Mouse (Mus musculus) heart, embryonic 15.5 days (tissue): ENCODE measurements around the gene 2010111I01Rik. TPM values are rescaled to one million over a fixed set of nuclear protein-coding genes. Genes with fewer than 3 reads are reported as not detected.

Source experiments
- ATAC-seq: fragments of 200-750 bp; cut with Nextera tagmentation; replicated peaks from 2 replicates; pipeline ENCODE4 v1.8.0; 2017; ENCODE audit warnings: low read depth, moderate TSS enrichment; ENCODE audit not compliant: insufficient number of reproducible peaks, insufficient read depth, low FRiP score
- H3K27ac ChIP-seq: fragments of 300-500 bp; sonication (generic); 2 replicates; pipeline ENCODE4 v1.5.1; 2015; ENCODE audit warnings: mild to moderate bottlenecking, inconsistent platforms
- H3K27me3 ChIP-seq: fragments of 300-500 bp; sonication (generic); 2 replicates; pipeline ENCODE4 v1.6.1; 2015; ENCODE audit warnings: inconsistent platforms
- H3K36me3 ChIP-seq: fragments of 300-500 bp; sonication (generic); 2 replicates; pipeline ENCODE4 v1.6.1; 2015; ENCODE audit warnings: mild to moderate bottlenecking, inconsistent platforms
- H3K4me1 ChIP-seq: fragments of 300-500 bp; sonication (generic); replicated peaks from 2 replicates; pipeline ENCODE4 v1.6.1; 2015; ENCODE audit warnings: inconsistent platforms
- H3K4me2 ChIP-seq: fragments of 300-500 bp; sonication (generic); 2 replicates; pipeline ENCODE4 v1.6.1; 2015; ENCODE audit warnings: inconsistent platforms, mild to moderate bottlenecking, moderate library complexity
- H3K4me3 ChIP-seq: fragments of 300-500 bp; sonication (generic); 2 replicates; pipeline ENCODE4 v1.5.1; 2015; ENCODE audit warnings: mild to moderate bottlenecking, inconsistent platforms
- H3K9ac ChIP-seq: fragments of 300-500 bp; sonication (generic); 2 replicates; pipeline ENCODE4 v1.6.1; 2015; ENCODE audit warnings: mild to moderate bottlenecking, inconsistent platforms
- H3K9me3 ChIP-seq: fragments of 300-500 bp; sonication (generic); replicated peaks from 2 replicates; pipeline ENCODE4 v1.6.1; 2016; ENCODE audit warnings: inconsistent platforms
- WGBS: fragments of 180-500 bp; shearing (Covaris S2); methylation state at CpG from one replicate; pipeline ENCODE4 v1.1.7; 2015; ENCODE audit warnings: mixed read lengths; 5-methylcytosine and 5-hydroxymethylcytosine counted together
- polyA plus RNA-seq: library from polyadenylated mRNA; unstranded; fragments of >200 nt; fragmentation: Nextera tagmentation; extraction: Ambion mirVana; gene quantifications from 2 replicates; pipeline ENCODE4 v1.2.1, GENCODE M21; 2015

The 2010111I01Rik gene
- polyA plus RNA-seq, 1 experiment from 2014 or later = 59.9 TPM

DNA sequence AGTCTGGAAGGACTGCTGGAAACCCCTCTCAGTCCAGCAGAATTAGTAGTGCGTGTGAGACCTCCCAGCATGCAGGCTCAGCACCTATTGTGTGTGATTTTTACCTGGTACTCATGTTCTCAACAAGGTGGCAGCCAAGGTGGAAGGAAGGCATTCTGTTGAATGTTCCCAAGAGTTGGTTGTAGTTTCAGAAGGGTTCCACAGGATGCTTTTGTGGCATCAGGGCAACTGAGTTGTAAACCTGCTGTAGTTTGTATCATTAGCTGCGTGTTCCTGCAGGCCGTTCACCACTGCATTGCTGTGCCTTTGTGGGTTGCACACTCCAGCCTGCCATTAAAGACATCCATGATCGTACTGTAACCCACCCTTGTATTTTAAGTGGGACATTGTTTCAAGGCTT is 294.0 kb downstream of the 2010111I01Rik start:
- Histone ChIP-seq H3K27me3 (no peaks in the 10 kb centered on the region), H3K36me3 (peaks cover 14% of the 10 kb centered on the region), H3K9ac (no peak overlapping the region), H3K27ac (peak overlapping the region; percentile 61), H3K4me2 (no peak overlapping the region), H3K9me3 (no peaks in the 10 kb centered on the region), H3K4me3 (no peak overlapping the region), H3K4me1 (peaks cover 76% of the 10 kb centered on the region)
- no peak for ATAC-seq
- 82% methylated on average over 4 of the region's 4 CpGs for WGBS

DNA sequence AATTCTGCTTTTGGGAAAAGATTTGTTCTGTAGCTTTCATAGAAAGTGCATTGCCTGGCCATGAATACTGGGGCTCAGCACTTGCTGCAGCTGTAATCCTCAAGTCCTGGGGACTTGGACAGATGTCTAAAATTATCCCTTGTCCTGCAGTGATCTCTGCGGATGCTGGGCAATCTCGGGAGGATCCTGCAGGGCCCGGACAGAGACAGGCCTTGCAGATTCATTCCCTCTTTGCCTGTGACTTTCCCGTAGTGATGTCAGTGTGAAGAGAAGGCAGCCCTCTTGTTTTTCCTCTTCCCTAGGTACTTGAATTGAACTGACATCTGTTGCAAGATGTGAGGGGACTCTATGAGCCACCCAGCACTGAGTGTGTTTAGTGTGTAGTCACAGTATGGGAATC is 295.4 kb downstream of the 2010111I01Rik start:
- Histone ChIP-seq H3K27me3 (no peaks in the 10 kb centered on the region), H3K4me2 (peak overlapping the region; percentile 43; the same call in 1 of the 2 replicates), H3K9me3 (no peaks in the 10 kb centered on the region), H3K4me3 (no peak overlapping the region), H3K27ac (peak overlapping the region; percentile 91), H3K36me3 (peaks cover 14% of the 10 kb centered on the region), H3K4me1 (peaks cover 61% of the 10 kb centered on the region), H3K9ac (0 out of 2 replicates have a peak overlapping the region, but pooled peaks have one; percentile 3)
- WGBS = 17% methylated on average over 4 of the region's 4 CpGs
- no peak for ATAC-seq

DNA sequence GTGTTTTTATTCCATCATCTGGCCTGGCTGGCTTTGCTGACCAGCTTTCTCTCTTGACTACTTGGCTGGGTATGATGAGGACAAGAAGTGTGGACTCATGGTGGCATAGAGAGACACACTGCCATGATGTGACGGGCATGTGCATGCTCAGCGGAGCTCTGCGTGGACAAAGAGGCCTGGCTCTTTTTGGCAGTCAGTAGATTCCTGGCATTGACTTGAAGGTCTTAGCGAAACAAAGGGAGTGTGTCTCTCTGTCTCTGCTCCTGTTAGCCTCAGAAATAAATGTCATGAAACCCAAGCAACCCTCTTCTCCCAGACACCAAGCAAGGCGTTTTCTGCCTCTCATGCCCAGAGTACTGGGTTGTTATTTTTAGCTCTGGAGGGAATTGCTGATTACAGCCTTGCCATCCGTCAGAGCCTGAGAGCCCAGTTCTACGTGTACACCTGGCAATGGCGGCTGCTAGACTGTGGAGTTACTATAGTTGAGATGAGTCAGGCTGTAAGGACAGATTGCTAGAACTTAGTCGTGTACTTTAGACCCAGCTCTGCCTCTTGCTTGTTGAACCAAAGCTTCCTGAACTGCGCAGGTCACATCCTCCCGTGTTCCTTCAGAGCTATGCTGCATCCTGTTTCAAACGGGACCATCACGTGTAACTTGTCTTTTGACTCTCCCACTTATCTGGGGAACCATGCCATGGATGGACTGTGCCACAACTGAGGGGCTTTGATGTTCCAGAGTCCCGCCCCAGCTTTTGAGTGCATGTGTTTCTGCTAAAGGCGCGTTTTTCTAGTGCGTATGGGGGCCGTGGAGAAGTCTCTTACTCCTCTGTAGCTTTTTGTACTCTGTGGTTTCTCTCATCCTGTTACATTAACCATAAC is 296.3 kb downstream of the 2010111I01Rik start:
- Histone ChIP-seq H3K9ac (peak overlapping the region; percentile 20; the same call in 1 of the 2 replicates), H3K36me3 (peaks cover 14% of the 10 kb centered on the region), H3K9me3 (no peaks in the 10 kb centered on the region), H3K27me3 (no peaks in the 10 kb centered on the region), H3K4me3 (no peak overlapping the region), H3K4me1 (peaks cover 52% of the 10 kb centered on the region), H3K27ac (peak overlapping the region; percentile 91), H3K4me2 (peak overlapping the region; percentile 43)
- peak; percentile 61 for ATAC-seq
- 30% methylated on average over 18 of the region's 18 CpGs for WGBS

DNA sequence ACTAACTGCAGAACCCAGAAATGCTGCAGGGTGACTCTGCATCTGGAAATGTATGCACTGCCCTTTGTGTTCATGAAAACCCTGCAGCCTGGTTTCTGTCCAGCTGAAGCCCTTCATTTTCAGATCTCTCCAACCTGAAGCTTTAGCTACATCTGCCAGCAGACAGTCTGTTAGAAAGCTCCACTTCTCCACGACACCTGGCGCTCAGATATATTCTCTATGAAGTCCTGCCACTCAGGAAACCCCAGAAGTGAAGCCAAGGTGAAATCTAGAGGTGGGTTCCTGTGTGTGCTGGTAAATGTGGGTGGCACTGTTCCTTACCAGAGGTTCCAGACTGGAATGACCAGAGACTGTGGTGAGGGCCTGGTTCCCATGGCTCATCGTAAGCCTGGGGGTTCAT is 297.0 kb downstream of the 2010111I01Rik start:
- no peak for ATAC-seq
- H3K4me3 ChIP-seq = no peak overlapping the region
- no peaks in the 10 kb centered on the region for H3K27me3 ChIP-seq
- no peaks in the 10 kb centered on the region for H3K9me3 ChIP-seq
- peaks cover 52% of the 10 kb centered on the region for H3K4me1 ChIP-seq
- WGBS = 84% methylated on average over 3 of the region's 3 CpGs
- no peak overlapping the region for H3K4me2 ChIP-seq
- peak overlapping the region; percentile 91 for H3K27ac ChIP-seq
- H3K9ac ChIP-seq = no peak overlapping the region
- H3K36me3 ChIP-seq = peaks cover 14% of the 10 kb centered on the region

DNA sequence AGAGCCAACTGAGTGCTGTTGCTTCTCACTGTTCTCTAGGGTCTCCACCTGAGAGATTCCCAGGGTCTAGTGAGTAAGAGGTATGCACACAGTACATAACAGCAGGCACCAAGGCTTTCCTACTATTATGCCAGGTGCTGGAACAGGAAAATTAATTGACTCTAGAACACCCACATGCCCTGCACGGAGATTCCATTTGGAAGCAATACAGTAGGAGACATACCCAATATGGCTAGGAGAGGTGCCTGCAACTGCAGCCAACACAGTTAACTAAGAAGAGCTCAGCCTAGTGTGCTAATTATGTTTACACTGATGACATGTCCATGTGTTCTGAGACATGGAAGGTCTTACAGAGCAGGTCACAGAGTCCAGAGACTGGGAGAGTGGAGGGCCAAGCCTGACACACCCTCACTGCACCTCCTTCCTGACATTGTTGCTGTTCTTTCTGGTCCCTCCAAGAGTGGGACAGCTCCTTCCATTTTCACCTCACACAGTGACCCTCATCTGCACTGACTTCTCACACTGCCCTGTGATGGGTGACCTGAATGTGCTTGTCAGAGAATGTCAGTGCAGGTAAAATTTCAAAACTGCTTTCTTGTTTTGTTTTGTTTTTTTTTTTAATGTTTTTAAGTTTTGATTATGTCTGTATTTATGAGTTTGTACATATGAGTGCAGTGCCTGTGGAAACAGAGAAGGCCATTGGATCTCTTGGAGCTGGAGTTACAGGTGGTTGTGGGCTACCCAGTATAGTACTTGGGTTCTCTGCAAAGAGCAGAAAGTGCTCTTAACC is 297.7 kb downstream of the 2010111I01Rik start:
- peak overlapping the region; percentile 91 for H3K27ac ChIP-seq
- ATAC-seq = no peak
- peaks cover 9% of the 10 kb centered on the region for H3K36me3 ChIP-seq
- no peak overlapping the region for H3K4me3 ChIP-seq
- no peak overlapping the region for H3K4me2 ChIP-seq
- peaks cover 52% of the 10 kb centered on the region for H3K4me1 ChIP-seq
- H3K27me3 ChIP-seq = no peaks in the 10 kb centered on the region
- H3K9ac ChIP-seq = no peak overlapping the region
- WGBS = 87% methylated on average over 1 of the region's 1 CpGs
- H3K9me3 ChIP-seq = no peaks in the 10 kb centered on the region

DNA sequence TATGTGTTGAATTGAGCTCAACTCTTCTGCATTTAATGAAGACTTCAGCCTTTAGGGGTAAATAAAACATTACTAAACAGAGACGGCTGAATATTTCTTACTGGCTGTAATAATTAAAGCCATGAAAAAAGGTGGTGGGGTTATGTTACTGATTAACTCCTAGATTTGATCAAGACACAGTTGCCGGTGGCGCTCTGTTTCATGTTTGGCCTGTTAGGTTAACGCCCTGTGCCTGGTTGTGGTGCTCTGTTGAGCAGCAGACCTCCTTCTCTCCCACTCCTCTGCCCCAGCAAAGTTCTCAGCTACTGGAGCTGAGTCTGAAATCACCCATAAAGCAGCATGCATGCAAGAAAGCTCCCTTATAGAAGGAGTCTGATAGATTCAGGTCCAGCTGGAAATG is 303.7 kb downstream of the 2010111I01Rik start:
- Histone ChIP-seq H3K4me1 (peaks cover 45% of the 10 kb centered on the region), H3K36me3 (no peaks in the 10 kb centered on the region), H3K9me3 (no peaks in the 10 kb centered on the region), H3K9ac (no peak overlapping the region), H3K27ac (0 out of 2 replicates have a peak overlapping the region, but pooled peaks have one; percentile 15), H3K27me3 (no peaks in the 10 kb centered on the region), H3K4me2 (no peak overlapping the region), H3K4me3 (no peak overlapping the region)
- 81% methylated on average over 4 of the region's 4 CpGs for WGBS
- ATAC-seq = no peak

DNA sequence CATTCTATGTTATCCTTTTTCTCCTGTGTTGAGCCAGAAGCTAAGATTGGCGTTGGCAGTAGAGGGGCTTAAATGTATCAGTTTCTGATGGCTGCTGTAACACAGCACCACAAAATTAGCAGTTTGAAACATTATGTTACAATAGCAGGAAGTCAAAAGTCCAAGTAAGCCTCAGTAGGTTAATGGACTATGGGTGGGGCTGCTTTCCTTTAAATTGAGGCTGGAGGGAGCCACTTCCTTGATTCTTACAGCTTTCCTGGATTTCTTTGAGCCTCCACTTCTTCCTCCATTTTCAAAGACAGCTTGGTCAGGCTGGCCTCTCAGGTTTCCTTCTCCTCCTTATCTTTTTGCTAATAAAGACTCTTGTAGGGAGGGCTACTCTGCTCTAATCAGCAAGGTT is 304.1 kb downstream of the 2010111I01Rik start:
- no peak for ATAC-seq
- H3K27ac ChIP-seq = peak overlapping the region; percentile 15; the same call in 1 of the 2 replicates
- no peaks in the 10 kb centered on the region for H3K27me3 ChIP-seq
- no peak overlapping the region for H3K4me3 ChIP-seq
- no peak overlapping the region for H3K9ac ChIP-seq
- peaks cover 47% of the 10 kb centered on the region for H3K4me1 ChIP-seq
- no peaks in the 10 kb centered on the region for H3K9me3 ChIP-seq
- WGBS = 65% methylated on average over 1 of the region's 1 CpGs
- no peaks in the 10 kb centered on the region for H3K36me3 ChIP-seq
- no peak overlapping the region for H3K4me2 ChIP-seq

DNA sequence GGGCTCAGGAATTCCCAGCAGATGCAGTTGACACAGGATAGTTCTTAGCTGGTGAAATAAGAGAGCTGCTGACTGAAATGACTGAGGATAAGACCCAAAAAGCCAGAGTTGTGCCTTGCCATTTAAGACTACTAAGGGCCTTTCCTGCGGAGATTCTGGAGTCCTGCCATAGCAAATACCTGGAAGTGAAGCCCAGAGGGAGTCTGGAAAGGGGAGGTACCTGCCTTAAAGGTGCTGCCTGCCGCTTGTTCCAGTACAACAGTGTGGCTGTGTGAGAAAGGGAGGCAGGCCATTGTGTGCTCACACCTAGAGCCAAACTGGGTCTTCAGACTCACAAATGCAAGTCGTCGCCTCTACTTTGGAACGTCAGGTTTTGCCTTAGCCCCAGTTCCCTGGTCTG is 305.5 kb downstream of the 2010111I01Rik start:
- no peak for ATAC-seq
- Histone ChIP-seq H3K27ac (peak overlapping the region; percentile 23; the same call in 1 of the 2 replicates), H3K4me1 (peaks cover 51% of the 10 kb centered on the region), H3K9ac (no peak overlapping the region), H3K4me2 (no peak overlapping the region; the same call in 1 of the 2 replicates), H3K27me3 (no peaks in the 10 kb centered on the region), H3K9me3 (no peaks in the 10 kb centered on the region), H3K4me3 (no peak overlapping the region), H3K36me3 (no peaks in the 10 kb centered on the region)
- 61% methylated on average over 5 of the region's 5 CpGs for WGBS

DNA sequence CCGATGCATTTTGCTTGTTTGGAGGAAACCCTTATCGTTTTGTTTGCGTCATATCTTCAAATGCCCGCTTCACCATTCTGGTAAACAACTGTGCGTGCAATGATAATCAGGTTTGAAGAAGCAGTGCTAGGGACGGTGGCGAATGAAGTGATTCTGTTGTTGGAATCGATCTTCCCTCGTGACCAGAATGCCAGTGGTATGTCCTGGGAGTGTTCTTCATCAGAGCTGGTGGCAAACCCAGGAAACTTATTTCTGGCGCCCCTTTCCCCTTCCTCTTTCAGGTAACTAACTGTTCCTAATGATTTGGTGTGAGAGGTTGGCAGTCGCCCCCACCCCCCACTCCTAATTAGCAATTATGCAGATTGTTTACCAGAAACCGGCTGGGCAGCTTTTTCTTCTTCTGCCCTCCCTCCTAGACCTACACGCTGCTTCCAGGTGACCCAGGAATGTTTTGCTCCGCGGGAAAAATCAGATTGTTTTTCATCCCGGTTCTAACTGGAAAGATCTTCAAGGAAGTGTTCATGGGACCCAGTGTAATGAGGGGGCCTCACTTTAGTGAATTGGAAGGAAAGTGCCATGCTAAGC is 307.4 kb downstream of the 2010111I01Rik start:
- Histone ChIP-seq H3K9ac (peak overlapping the region; percentile 56), H3K4me1 (peaks cover 53% of the 10 kb centered on the region), H3K9me3 (no peaks in the 10 kb centered on the region), H3K36me3 (no peaks in the 10 kb centered on the region), H3K27me3 (no peaks in the 10 kb centered on the region), H3K4me2 (peak overlapping the region; percentile 67), H3K4me3 (peak overlapping the region; percentile 53), H3K27ac (peak overlapping the region; percentile 87)
- 22% methylated on average over 16 of the region's 16 CpGs for WGBS
- ATAC-seq = no peak

DNA sequence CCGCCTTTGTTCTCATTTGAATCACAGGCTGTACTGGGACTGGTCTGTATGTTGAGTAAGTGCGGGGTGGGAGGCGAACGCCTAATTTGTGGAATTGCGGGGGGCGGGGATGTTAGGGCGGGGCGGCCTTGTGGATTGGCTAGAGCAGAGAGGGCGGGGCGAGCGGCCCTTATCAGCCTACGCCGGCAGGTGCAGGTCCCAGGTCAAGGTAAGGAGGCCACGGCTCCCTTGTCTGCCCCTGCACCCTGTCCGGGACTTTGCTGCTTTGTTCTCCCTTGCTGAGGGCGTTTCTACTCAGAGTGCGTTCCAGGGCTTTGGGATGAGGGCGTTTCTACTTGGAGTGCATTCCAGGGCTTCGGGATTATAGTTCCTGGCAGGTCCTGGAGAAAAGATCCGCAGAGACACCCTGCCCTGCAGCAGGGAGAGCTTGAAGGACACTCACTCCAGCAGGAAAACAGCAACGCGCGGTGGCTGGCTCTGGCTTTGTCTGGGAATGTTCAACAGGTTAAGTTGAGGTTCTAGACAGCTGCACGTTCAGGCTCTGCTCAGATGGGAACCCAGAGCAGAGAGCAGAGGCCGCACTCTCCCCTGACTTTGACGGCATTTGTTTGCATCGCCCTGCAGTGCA is 308.0 kb downstream of the 2010111I01Rik start:
- Histone ChIP-seq H3K27ac (peak overlapping the region; percentile 87), H3K4me2 (peak overlapping the region; percentile 67), H3K4me3 (peak overlapping the region; percentile 53), H3K9me3 (no peaks in the 10 kb centered on the region), H3K9ac (peak overlapping the region; percentile 56), H3K27me3 (no peaks in the 10 kb centered on the region), H3K36me3 (no peaks in the 10 kb centered on the region), H3K4me1 (peaks cover 58% of the 10 kb centered on the region)
- peak; percentile 69 for ATAC-seq
- 7% methylated on average over 27 of the region's 27 CpGs for WGBS
